Comparison of ENCODE assay signal across 16 mouse cellular contexts in the genomic region with DNA sequence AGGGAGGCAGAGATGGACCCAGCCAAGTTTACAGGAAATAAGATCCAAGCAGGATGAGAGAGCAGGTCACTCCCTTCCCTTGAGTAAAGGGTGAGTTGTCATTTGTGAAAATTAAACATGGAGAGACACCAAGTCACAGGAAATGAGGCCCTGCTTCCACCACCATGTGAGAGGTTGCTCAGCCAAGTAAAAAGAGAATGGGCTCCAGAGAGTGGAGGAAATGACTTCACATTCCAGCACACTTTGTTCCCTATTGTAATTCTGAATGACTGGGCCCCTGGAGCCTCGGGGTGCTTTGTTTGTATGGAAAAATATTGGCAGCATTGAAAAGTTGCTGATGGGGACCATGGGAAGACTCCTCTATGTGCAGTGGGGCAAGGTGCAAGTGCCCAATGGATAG.
DNase-seq lines count a peak whose midpoint lies in the region; ATAC-seq and TF ChIP-seq lines count a peak whose summit lies in the region.
"Had no signal": no experiment of that assay in that cellular context is flagged by ENCODE, and none has a peak within 500 bp of the region (broad histone marks: within the 10 kb centered on the region; RNA-seq: fewer than 3 reads in every experiment).

No protein-coding gene starts in this region.

- H3K9ac ChIP-seq in lung, embryonic 14.5 days: no peak overlapping the region
- H3K9ac ChIP-seq: embryonic facial prominence, embryonic 12.5 days; limb, embryonic 13.5 days; liver, postnatal 0 days; midbrain, embryonic 13.5 days had no signal

- no peaks in the 10 kb centered on the region for H3K4me1 ChIP-seq in kidney, adult 2 months (ENCODE audit: control insufficient read depth, insufficient read depth, low read length)
- no peaks in the 10 kb centered on the region for H3K4me1 ChIP-seq in lung, embryonic 14.5 days (ENCODE audit: insufficient read depth)
- H3K4me1 ChIP-seq: embryonic facial prominence, embryonic 12.5 days; midbrain, embryonic 13.5 days had no signal

- 20% methylated on average over 1 of the region's 1 CpGs for WGBS in kidney, adult 2 months
- 35% methylated on average over 1 of the region's 1 CpGs for WGBS in lung, embryonic 14.5 days

- no peaks in the 10 kb centered on the region for H3K36me3 ChIP-seq in kidney, adult 2 months (ENCODE audit: control insufficient read depth, insufficient read depth, low read length)
- H3K36me3 ChIP-seq in lung, embryonic 14.5 days (ENCODE audit: insufficient read depth): no peaks in the 10 kb centered on the region
- H3K36me3 ChIP-seq: embryonic facial prominence, embryonic 12.5 days; limb, embryonic 13.5 days; midbrain, embryonic 13.5 days had no signal

- no peak overlapping the region for H3K4me3 ChIP-seq in kidney, adult 2 months (ENCODE audit: insufficient read depth, low read depth, low read length)
- H3K4me3 ChIP-seq in lung, embryonic 14.5 days (ENCODE audit: low read depth, low read length): no peak overlapping the region
- H3K4me3 ChIP-seq: embryonic facial prominence, embryonic 12.5 days; limb, embryonic 13.5 days; midbrain, embryonic 13.5 days had no signal

- H3K4me2 ChIP-seq in lung, embryonic 14.5 days: no peak overlapping the region
- H3K4me2 ChIP-seq: embryonic facial prominence, embryonic 12.5 days; limb, embryonic 13.5 days; midbrain, embryonic 13.5 days had no signal

- TF ChIP-seq POLR2A in kidney, adult 2 months (IDR thresholded peaks at IDR 0.05; ENCODE audit: low read depth, low read length): no peak

- H3K27me3 ChIP-seq in kidney, adult 2 months (replicated peaks; ENCODE audit: control insufficient read depth, insufficient read depth, low read length): no peaks in the 10 kb centered on the region
- H3K27me3 ChIP-seq in lung, embryonic 14.5 days (ENCODE audit: insufficient read depth, low read length): no peaks in the 10 kb centered on the region
- H3K27me3 ChIP-seq: embryonic facial prominence, embryonic 12.5 days; limb, embryonic 13.5 days; midbrain, embryonic 13.5 days had no signal

- no peaks in the 10 kb centered on the region for H3K9me3 ChIP-seq in lung, embryonic 14.5 days (ENCODE audit: low read depth, low read length)
- H3K9me3 ChIP-seq: embryonic facial prominence, embryonic 12.5 days; limb, embryonic 13.5 days; midbrain, embryonic 13.5 days had no signal

- DNase-seq in kidney, postnatal 14 days: peak; percentile 4
- no peak for DNase-seq in kidney, adult 2 months
- peak; percentile 85 for DNase-seq in heart, adult 8-10 months (ENCODE audit: low spot score)
- DNase-seq in lung, embryonic 14.5 days: peak; percentile 12
- no peak for DNase-seq in cerebellum, postnatal 36 days
- no peak for DNase-seq in left cerebral cortex, postnatal 10 days (ENCODE audit: extremely low spot score in 1 of 2, low spot score in 2 of 2)
- DNase-seq: adrenal gland, postnatal 10 days; cerebellum, postnatal 25 days; kidney, postnatal 25 days; liver, postnatal 0 days; right cerebral cortex, postnatal 4 days; thymus, adult 2 months had no signal

- no peak overlapping the region for H3K27ac ChIP-seq in kidney, adult 2 months (ENCODE audit: insufficient read depth, low read depth, low read length)
- H3K27ac ChIP-seq in lung, embryonic 14.5 days (ENCODE audit: low read depth): no peak overlapping the region
- H3K27ac ChIP-seq: embryonic facial prominence, embryonic 12.5 days; limb, embryonic 13.5 days; midbrain, embryonic 13.5 days had no signal

- no peak for ATAC-seq in lung, embryonic 14.5 days (ENCODE audit: insufficient read depth)
- ATAC-seq in cerebellum, adult (ENCODE audit: insufficient number of reproducible peaks, low FRiP score, low TSS enrichment): no peak
- ATAC-seq: liver, postnatal 0 days; midbrain, embryonic 13.5 days had no signal

- TF ChIP-seq CTCF in kidney, adult 2 months (conservative IDR thresholded peaks at IDR 0.05; ENCODE audit: insufficient read depth, insufficient read length, low read depth, low read length): no peak
- TF ChIP-seq CTCF in lung, embryonic 14.5 days (IDR thresholded peaks at IDR 0.05; ENCODE audit: low read depth): no peak

- intact Hi-C loops in left cerebral cortex, postnatal 10 days (cut with DNase I): no loop called here

Comparison
In these comparisons a context has a peak if more than half of its experiments do, and no peak if none do; other contexts are left out.
1. DNase-seq: peak in kidney, postnatal 14 days (single experiment), heart, adult 8-10 months (single experiment) and lung, embryonic 14.5 days (single experiment); none in kidney, adult 2 months (single experiment), cerebellum, postnatal 36 days (0 of 2) and left cerebral cortex, postnatal 10 days (0 of 2).